Mouse (Mus musculus): Measurements from ENCODE around the gene Gm4070. TPM values are rescaled to one million over a fixed set of nuclear protein-coding genes. Genes with fewer than 3 reads are reported as not detected.
A peak's percentile ranks its signal among the peaks of the same experiment; 100 is the strongest.
"Not testable (repeated sequence)": the region's sequence is repeated elsewhere in the genome, so short reads cannot be mapped to it uniquely, and the experiment has no call there.

Gm4070 gene
- 0.16 and 0.32 TPM in 2 replicates for polyA plus RNA-seq (2014; fragmentation: Nextera tagmentation; extraction: Ambion mirVana)

DNA sequence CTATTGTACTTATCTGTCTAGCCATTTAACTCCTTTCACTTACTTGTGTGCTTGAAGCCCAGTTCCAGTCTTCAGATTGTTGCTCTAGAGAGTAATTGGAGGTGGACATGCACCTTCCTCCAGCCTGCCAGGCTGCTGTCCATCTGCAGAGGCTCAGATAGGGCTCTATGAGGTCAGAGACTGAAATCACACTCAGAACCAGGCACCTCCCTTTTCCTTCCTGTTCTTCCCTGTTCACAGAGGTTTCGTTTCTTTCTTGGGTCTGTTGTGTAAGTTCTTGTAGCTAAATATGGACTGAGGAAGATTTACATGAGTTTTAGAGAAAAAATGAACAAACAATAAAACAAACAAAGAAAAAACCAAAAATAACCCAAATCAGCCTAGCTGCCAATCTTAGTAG, at the start of gene Gm4070:
Gene Gm4070 (minus strand): TSS at position 156 of the 400 bp plus-strand sequence.
- WGBS = 91% methylated on average over 1 of the region's 1 CpGs

DNA sequence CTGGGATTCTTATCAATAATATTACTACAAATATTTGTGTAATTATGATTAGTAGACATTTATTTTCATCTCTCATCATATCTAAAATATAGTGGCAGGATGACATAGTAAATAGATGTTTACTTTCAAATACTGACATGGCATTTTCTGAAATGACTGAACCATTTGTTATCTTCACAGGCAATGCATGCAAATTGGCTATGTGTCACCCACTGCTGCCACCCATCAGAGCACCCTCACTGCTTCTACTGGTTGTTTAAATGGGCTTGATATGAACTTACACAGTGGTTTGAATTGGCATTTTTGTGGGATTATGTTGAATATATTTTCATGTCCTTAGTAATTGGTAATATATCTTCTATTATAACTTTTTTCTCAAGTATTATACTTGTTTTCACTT, 773 bp upstream of the Gm4070 start:
- not testable (repeated sequence) for H3K9ac ChIP-seq (ENCODE audit: low read length); ATAC-seq (ENCODE audit: insufficient read depth, low FRiP score, low TSS enrichment); H3K4me2 ChIP-seq (ENCODE audit: low read depth); DNase-seq (ENCODE audit: low spot score); H3K4me1 ChIP-seq (ENCODE audit: control insufficient read depth, insufficient read depth, low read length); H3K27me3 ChIP-seq (ENCODE audit: control insufficient read depth, insufficient read depth, low read length); H3K27ac ChIP-seq (ENCODE audit: low read depth, low read length); H3K9me3 ChIP-seq (ENCODE audit: control insufficient read depth, low read length); H3K4me3 ChIP-seq (ENCODE audit: low read depth, low read length); H3K36me3 ChIP-seq (ENCODE audit: control insufficient read depth, insufficient read depth, low read length)

More for the DNA sequence above, at the start of gene Gm4070:
- not testable (repeated sequence) for H3K9ac ChIP-seq (ENCODE audit: low read length); H3K27ac ChIP-seq (ENCODE audit: low read depth, low read length); H3K4me1 ChIP-seq (ENCODE audit: control insufficient read depth, insufficient read depth, low read length); H3K36me3 ChIP-seq (ENCODE audit: control insufficient read depth, insufficient read depth, low read length); H3K4me3 ChIP-seq (ENCODE audit: low read depth, low read length); H3K27me3 ChIP-seq (ENCODE audit: control insufficient read depth, insufficient read depth, low read length); H3K9me3 ChIP-seq (ENCODE audit: control insufficient read depth, low read length); ATAC-seq (ENCODE audit: insufficient read depth, low FRiP score, low TSS enrichment); DNase-seq (ENCODE audit: low spot score); H3K4me2 ChIP-seq (ENCODE audit: low read depth)

GRCm38 (mm10) chr7:105952408-105952807, 1.4 kb downstream of the Gm4070 start:
- WGBS = no CpG with 5 or more reads among the region's 5 CpGs
- not testable (repeated sequence) for H3K4me1 ChIP-seq (ENCODE audit: control insufficient read depth, insufficient read depth, low read length); H3K9ac ChIP-seq (ENCODE audit: low read length); DNase-seq (ENCODE audit: low spot score); H3K27ac ChIP-seq (ENCODE audit: low read depth, low read length); H3K9me3 ChIP-seq (ENCODE audit: control insufficient read depth, low read length); H3K36me3 ChIP-seq (ENCODE audit: control insufficient read depth, insufficient read depth, low read length); H3K4me2 ChIP-seq (ENCODE audit: low read depth); H3K4me3 ChIP-seq (ENCODE audit: low read depth, low read length); H3K27me3 ChIP-seq (ENCODE audit: control insufficient read depth, insufficient read depth, low read length)
- ATAC-seq (ENCODE audit: insufficient read depth, low FRiP score, low TSS enrichment) = peak; percentile 80

- H3K4me2 ChIP-seq (ENCODE audit: low read depth); ATAC-seq (ENCODE audit: insufficient read depth, low FRiP score, low TSS enrichment); H3K9me3 ChIP-seq (ENCODE audit: control insufficient read depth, low read length); H3K4me3 ChIP-seq (ENCODE audit: low read depth, low read length); H3K4me1 ChIP-seq (ENCODE audit: control insufficient read depth, insufficient read depth, low read length); H3K27me3 ChIP-seq (ENCODE audit: control insufficient read depth, insufficient read depth, low read length); H3K27ac ChIP-seq (ENCODE audit: low read depth, low read length); H3K36me3 ChIP-seq (ENCODE audit: control insufficient read depth, insufficient read depth, low read length); DNase-seq (ENCODE audit: low spot score); H3K9ac ChIP-seq (ENCODE audit: low read length): not testable (repeated sequence)
- 86% methylated on average over 1 of the region's 3 CpGs for WGBS
These were observed 8.5 kb downstream of the Gm4070 start for GRCm38 (mm10) chr7:105945238-105945637.

GRCm38 (mm10) chr7:105932132-105932531, 21.6 kb downstream of the Gm4070 start:
- H3K27me3 ChIP-seq (ENCODE audit: control insufficient read depth, insufficient read depth, low read length); ATAC-seq (ENCODE audit: insufficient read depth, low FRiP score, low TSS enrichment); H3K4me1 ChIP-seq (ENCODE audit: control insufficient read depth, insufficient read depth, low read length); H3K27ac ChIP-seq (ENCODE audit: low read depth, low read length); H3K4me2 ChIP-seq (ENCODE audit: low read depth); H3K9me3 ChIP-seq (ENCODE audit: control insufficient read depth, low read length); DNase-seq (ENCODE audit: low spot score); H3K36me3 ChIP-seq (ENCODE audit: control insufficient read depth, insufficient read depth, low read length); H3K4me3 ChIP-seq (ENCODE audit: low read depth, low read length); H3K9ac ChIP-seq (ENCODE audit: low read length): not testable (repeated sequence)
- WGBS = no CpG with 5 or more reads among the region's 1 CpGs

DNA sequence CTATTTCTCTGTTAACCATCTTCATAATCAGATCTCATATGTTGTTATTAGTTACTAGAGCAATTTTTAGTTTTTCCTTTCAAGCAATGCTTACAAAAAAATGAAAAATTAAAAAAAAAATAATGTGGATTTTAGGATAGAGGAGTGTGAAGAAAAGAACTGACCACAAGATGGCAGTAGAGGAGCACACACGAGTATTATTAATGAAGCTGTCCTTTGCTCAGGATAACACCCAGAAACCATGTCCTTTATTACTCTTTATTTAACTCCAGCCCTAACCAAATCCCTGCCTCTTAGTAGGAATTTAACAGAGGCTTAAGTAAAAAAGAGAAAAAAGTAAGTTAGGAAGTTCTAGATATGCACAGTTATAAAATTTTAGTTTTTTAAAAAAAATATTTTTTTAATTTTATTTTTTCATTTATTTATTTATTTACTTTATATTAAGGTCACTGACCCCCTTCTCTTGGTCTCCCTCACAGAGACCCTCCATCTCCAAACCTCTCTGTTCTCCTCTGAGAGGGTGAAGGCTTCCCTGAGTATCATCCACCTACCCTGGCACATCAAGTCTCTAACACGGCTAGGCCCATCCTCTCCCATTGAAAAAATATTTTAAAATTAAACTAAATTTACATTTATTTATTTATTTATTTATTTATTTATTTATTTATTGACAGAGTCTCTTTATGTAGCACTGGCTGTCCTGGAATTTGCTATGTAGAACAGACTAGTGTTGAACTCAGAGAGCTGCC, 70.0 kb downstream of the Gm4070 start:
- not testable (repeated sequence) for H3K36me3 ChIP-seq (ENCODE audit: control insufficient read depth, insufficient read depth, low read length); H3K9ac ChIP-seq (ENCODE audit: low read length); H3K27me3 ChIP-seq (ENCODE audit: control insufficient read depth, insufficient read depth, low read length); DNase-seq (ENCODE audit: low spot score); H3K4me1 ChIP-seq (ENCODE audit: control insufficient read depth, insufficient read depth, low read length); H3K27ac ChIP-seq (ENCODE audit: low read depth, low read length); H3K4me2 ChIP-seq (ENCODE audit: low read depth); H3K4me3 ChIP-seq (ENCODE audit: low read depth, low read length); H3K9me3 ChIP-seq (ENCODE audit: control insufficient read depth, low read length)
- peak; percentile 78; the same call in 1 of the 2 replicates for ATAC-seq (ENCODE audit: insufficient read depth, low FRiP score, low TSS enrichment)
- no CpG with 5 or more reads among the region's 2 CpGs for WGBS

DNA sequence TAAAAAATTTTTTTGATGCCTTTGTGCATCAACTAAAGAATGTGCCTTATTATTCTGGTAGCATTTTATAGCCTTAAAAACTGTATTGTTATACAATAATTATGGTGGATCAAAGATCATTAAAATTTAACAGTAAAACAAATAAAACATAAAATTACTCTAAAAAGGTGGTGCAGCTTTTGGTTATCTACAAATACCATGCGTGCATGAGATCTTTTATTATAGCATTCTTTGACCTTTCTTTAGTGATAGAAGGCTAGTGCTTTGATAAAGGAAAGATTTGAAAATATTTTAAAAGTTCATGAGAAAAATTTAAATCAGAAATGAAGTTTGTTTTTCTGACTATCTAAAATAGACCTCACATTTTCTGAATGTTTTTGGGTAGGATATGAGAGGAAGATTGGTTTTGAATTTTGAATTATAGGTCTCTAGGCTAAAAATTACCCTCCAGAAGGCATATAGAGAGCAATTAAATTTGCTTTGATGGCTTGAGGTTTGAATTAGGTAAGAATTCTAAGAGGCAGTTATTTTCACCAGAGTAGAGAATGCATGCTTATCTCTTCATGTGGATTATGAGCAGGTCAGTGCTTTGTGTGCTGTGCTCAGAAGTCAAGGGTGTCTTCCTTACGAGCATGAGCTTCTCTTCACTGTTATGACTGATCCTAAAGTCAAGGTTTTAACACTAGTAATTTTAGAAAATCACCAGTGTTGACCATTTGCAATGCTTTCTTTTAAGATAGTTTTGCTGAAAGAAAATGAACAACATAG, 73.9 kb downstream of the Gm4070 start:
- DNase-seq (ENCODE audit: low spot score); H3K9me3 ChIP-seq (ENCODE audit: control insufficient read depth, low read length); H3K4me1 ChIP-seq (ENCODE audit: control insufficient read depth, insufficient read depth, low read length); H3K27me3 ChIP-seq (ENCODE audit: control insufficient read depth, insufficient read depth, low read length); H3K4me3 ChIP-seq (ENCODE audit: low read depth, low read length); H3K27ac ChIP-seq (ENCODE audit: low read depth, low read length); ATAC-seq (ENCODE audit: insufficient read depth, low FRiP score, low TSS enrichment); H3K36me3 ChIP-seq (ENCODE audit: control insufficient read depth, insufficient read depth, low read length); H3K4me2 ChIP-seq (ENCODE audit: low read depth); H3K9ac ChIP-seq (ENCODE audit: low read length): not testable (repeated sequence)
- 87% methylated on average over 1 of the region's 2 CpGs for whole genome bisulfite sequencing

- not testable (repeated sequence) for H3K9me3 ChIP-seq (ENCODE audit: control insufficient read depth, low read length); DNase-seq (ENCODE audit: low spot score); H3K4me1 ChIP-seq (ENCODE audit: control insufficient read depth, insufficient read depth, low read length); H3K9ac ChIP-seq (ENCODE audit: low read length); H3K27ac ChIP-seq (ENCODE audit: low read depth, low read length); H3K27me3 ChIP-seq (ENCODE audit: control insufficient read depth, insufficient read depth, low read length); H3K36me3 ChIP-seq (ENCODE audit: control insufficient read depth, insufficient read depth, low read length); H3K4me3 ChIP-seq (ENCODE audit: low read depth, low read length); H3K4me2 ChIP-seq (ENCODE audit: low read depth); ATAC-seq (ENCODE audit: insufficient read depth, low FRiP score, low TSS enrichment)
- no CpG with 5 or more reads among the region's 2 CpGs for WGBS
These were observed 97.8 kb downstream of the Gm4070 start for GRCm38 (mm10) chr7:105855718-105856560.

Data from neural tube, embryonic 11.5 days (tissue).